26 mouse cellular contexts compared by ENCODE assay signal in genomic region chr17:50084721-50085120, GRCm38 (mm10).
DNase-seq lines count a peak whose midpoint lies in the region; ATAC-seq and TF ChIP-seq lines count a peak whose summit lies in the region.
"Had no signal": no experiment of that assay in that cellular context is flagged by ENCODE, and none has a peak within 500 bp of the region (broad histone marks: within the 10 kb centered on the region; RNA-seq: fewer than 3 reads in every experiment).

No protein-coding gene starts in this region.

- TF ChIP-seq CTCF in thymus, adult 2 months (IDR thresholded peaks at IDR 0.05; ENCODE audit: borderline replicate concordance, control insufficient read depth, extremely low read depth, insufficient read depth, low read length, poor library complexity), result no peak

- 77% methylated on average over 6 of the region's 6 CpGs for WGBS in liver, embryonic 13.5 days (ENCODE audit: insufficient replicate concordance)
- 80% methylated on average over 6 of the region's 6 CpGs for WGBS in liver, embryonic 12.5 days (ENCODE audit: insufficient replicate concordance)
- WGBS in thymus, adult 2 months, result 36% methylated on average over 6 of the region's 6 CpGs

- H3K4me3 ChIP-seq in liver, embryonic 13.5 days (replicated peaks), result no peak overlapping the region
- H3K4me3 ChIP-seq in liver, embryonic 12.5 days, result no peak overlapping the region
- H3K4me3 ChIP-seq in thymus, adult 2 months (ENCODE audit: control insufficient read depth, insufficient read depth, low read length), result no peak overlapping the region
- H3K4me3 ChIP-seq: embryonic facial prominence, embryonic 12.5 days; embryonic facial prominence, embryonic 15.5 days; heart, embryonic 10.5 days; heart, embryonic 13.5 days had no signal

- H3K4me2 ChIP-seq in liver, embryonic 13.5 days, result no peak overlapping the region
- H3K4me2 ChIP-seq in liver, embryonic 12.5 days, result no peak overlapping the region
- H3K4me2 ChIP-seq: embryonic facial prominence, embryonic 12.5 days; embryonic facial prominence, embryonic 15.5 days; heart, embryonic 13.5 days; hindbrain, embryonic 14.5 days had no signal

- TF ChIP-seq POLR2A in thymus, adult 2 months (IDR thresholded peaks at IDR 0.05; ENCODE audit: control insufficient read depth, extremely low read depth, insufficient read depth, low read length, poor library complexity), result no peak

- H3K9ac ChIP-seq in liver, embryonic 13.5 days, result no peak overlapping the region
- no peak overlapping the region for H3K9ac ChIP-seq in liver, embryonic 12.5 days
- H3K9ac ChIP-seq: embryonic facial prominence, embryonic 12.5 days; embryonic facial prominence, embryonic 15.5 days; forebrain, postnatal 0 days; heart, embryonic 13.5 days; hindbrain, embryonic 14.5 days had no signal

- no peak for ATAC-seq in liver, embryonic 13.5 days (ENCODE audit: low read depth)
- ATAC-seq in liver, embryonic 12.5 days, result no peak
- no peak for ATAC-seq in frontal cortex, adult (ENCODE audit: low TSS enrichment)
- ATAC-seq: forebrain, embryonic 14.5 days; forebrain, postnatal 0 days; hindbrain, postnatal 0 days had no signal

- no peaks in the 10 kb centered on the region for H3K9me3 ChIP-seq in liver, embryonic 13.5 days (replicated peaks)
- H3K9me3 ChIP-seq in liver, embryonic 12.5 days (replicated peaks), result no peaks in the 10 kb centered on the region
- H3K9me3 ChIP-seq: embryonic facial prominence, embryonic 12.5 days; embryonic facial prominence, embryonic 15.5 days; heart, embryonic 10.5 days; heart, embryonic 13.5 days had no signal

- DNase-seq in liver, embryonic 13.5 days, result no peak
- peak; percentile 50 for DNase-seq in thymus, adult 2 months
- DNase-seq in thymus, postnatal 0 days (ENCODE audit: low spot score), result no peak
- peak; percentile 63 for DNase-seq in thymus, postnatal 14 days
- DNase-seq in thymus, postnatal 4 days, result peak; percentile 51
- no peak for DNase-seq in urinary bladder, adult 18-20 months (ENCODE audit: low spot score in 2 of 2)
- DNase-seq: adrenal gland, adult 2 months; adrenal gland, postnatal 14 days; B cell, adult 2 months; cerebellum, adult 11 months; cerebellum, adult 2 months; cerebellum, adult 9-11 months; cerebellum, postnatal 25 days; forebrain, postnatal 0 days; heart, adult 18-20 months; heart, postnatal 14 days; heart, postnatal 4 days had no signal

- H3K27ac ChIP-seq in liver, embryonic 13.5 days, result 0 out of 2 replicates have a peak overlapping the region, but pooled peaks have one; percentile 6
- no peak overlapping the region for H3K27ac ChIP-seq in liver, embryonic 12.5 days
- H3K27ac ChIP-seq in thymus, adult 2 months (ENCODE audit: control insufficient read depth, insufficient read depth, low read length), result no peak overlapping the region
- H3K27ac ChIP-seq: embryonic facial prominence, embryonic 12.5 days; embryonic facial prominence, embryonic 15.5 days; heart, embryonic 10.5 days; heart, embryonic 13.5 days; hindbrain, embryonic 14.5 days; hindbrain, postnatal 0 days had no signal

- H3K27me3 ChIP-seq in liver, embryonic 13.5 days, result no peaks in the 10 kb centered on the region
- 0 out of 2 replicates have a peak, but pooled peaks cover 3% of the 10 kb centered on the region for H3K27me3 ChIP-seq in liver, embryonic 12.5 days (replicated peaks)
- no peaks in the 10 kb centered on the region for H3K27me3 ChIP-seq in thymus, adult 2 months (ENCODE audit: control insufficient read depth, insufficient read depth, low read length)
- H3K27me3 ChIP-seq: embryonic facial prominence, embryonic 12.5 days; embryonic facial prominence, embryonic 15.5 days; heart, embryonic 13.5 days had no signal

- H3K4me1 ChIP-seq in liver, embryonic 13.5 days (replicated peaks), result 0 out of 2 replicates have a peak, but pooled peaks cover 3% of the 10 kb centered on the region
- no peaks in the 10 kb centered on the region for H3K4me1 ChIP-seq in liver, embryonic 12.5 days
- H3K4me1 ChIP-seq in thymus, adult 2 months (replicated peaks; ENCODE audit: control insufficient read depth, insufficient read depth, low read length), result peaks cover 49% of the 10 kb centered on the region
- H3K4me1 ChIP-seq: embryonic facial prominence, embryonic 12.5 days; embryonic facial prominence, embryonic 15.5 days; heart, embryonic 10.5 days; heart, embryonic 13.5 days had no signal

- no peaks in the 10 kb centered on the region for H3K36me3 ChIP-seq in liver, embryonic 13.5 days
- no peaks in the 10 kb centered on the region for H3K36me3 ChIP-seq in liver, embryonic 12.5 days
- H3K36me3 ChIP-seq in thymus, adult 2 months (ENCODE audit: control insufficient read depth, insufficient read depth, low read length), result peaks cover 11% of the 10 kb centered on the region; the same call in 1 of the 2 replicates
- H3K36me3 ChIP-seq: embryonic facial prominence, embryonic 12.5 days; heart, embryonic 10.5 days had no signal

Comparison
In these comparisons a context has a peak if more than half of its experiments do, and no peak if none do; other contexts are left out.
1. DNase-seq: peak in thymus, adult 2 months (single experiment), thymus, postnatal 14 days (single experiment) and thymus, postnatal 4 days (single experiment); none in liver, embryonic 13.5 days (single experiment), thymus, postnatal 0 days (single experiment) and urinary bladder, adult 18-20 months (0 of 2).